Mouse (Mus musculus): ENCODE results near the gene Stap1. TPM values are rescaled to one million over a fixed set of nuclear protein-coding genes. Genes with fewer than 3 reads are reported as not detected.

Gene Stap1
- total and polyA plus RNA-seq, 3 experiments, result 9.8 to 18.1 (median 14.4) TPM

DNA sequence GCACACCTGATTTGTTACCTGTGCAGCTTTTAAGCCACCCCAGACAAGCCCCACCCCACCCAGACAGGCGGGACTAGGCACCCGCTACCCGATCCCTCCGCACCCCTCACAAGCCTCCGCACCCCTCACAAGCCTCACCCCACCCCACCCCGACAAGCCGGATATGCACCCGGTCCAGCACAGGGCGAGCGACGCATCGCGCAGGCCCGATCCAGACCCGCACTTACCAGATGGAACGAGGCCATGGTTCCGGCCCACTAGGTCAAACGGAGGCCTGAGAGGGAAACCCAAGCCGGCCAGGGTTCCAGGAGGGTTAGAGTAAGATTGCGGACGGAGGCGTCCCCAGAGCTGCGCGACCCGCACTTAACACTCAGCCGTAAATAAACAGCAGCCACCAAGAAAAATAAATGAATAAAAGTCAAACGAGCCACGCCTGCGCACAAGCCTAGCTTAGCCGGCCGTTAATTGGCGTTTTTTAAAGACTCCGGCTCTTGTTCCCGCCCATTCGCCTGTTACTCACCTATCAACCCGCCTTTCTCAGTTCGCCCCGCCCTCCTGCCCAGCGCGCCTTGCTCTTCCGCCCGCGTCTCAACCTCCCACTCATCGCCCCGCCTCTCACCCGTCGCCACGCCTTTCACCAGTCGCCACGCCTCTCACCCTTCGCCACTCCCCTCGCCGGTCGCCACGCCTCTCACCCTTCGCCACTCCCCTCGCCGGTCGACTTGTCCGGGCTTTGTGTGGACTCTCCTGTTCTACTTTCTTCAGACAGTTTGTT lies 6.3 kb upstream of the Stap1 start, which contains the start of gene Cenpc1:
Gene Cenpc1 (minus strand): TSS at position 483 of the 775 bp plus-strand sequence.
- Histone ChIP-seq H3K79me2 (replicated peaks; ENCODE audit: control insufficient read depth, extremely low read depth, insufficient read depth, poor library complexity, severe bottlenecking) (peaks cover 23% of the 10 kb centered on the region), H3K36me3 (replicated peaks in 1 of 2; ENCODE audit: control insufficient read depth in 1 of 2, insufficient read depth in 1 of 2, low read length in 1 of 2) (no peaks in the 10 kb centered on the region), H3K4me3 (replicated peaks in 1 of 3; ENCODE audit: low read depth in 2 of 3, low read length in 2 of 3, poor library complexity in 1 of 3) (peak within 1 kb of the TSS; percentile 76 to 90 (median 86)), H3K27me3 (replicated peaks) (no peaks in the 10 kb centered on the region), H3K4me2 (ENCODE audit: insufficient read depth, low read depth, poor library complexity, severe bottlenecking) (peak within 1 kb of the TSS; percentile 98), H3K27ac (ENCODE audit: insufficient read depth, low read depth) (peak within 1 kb of the TSS; percentile 39), H3K9ac (ENCODE audit: insufficient read depth, low read depth) (peak within 1 kb of the TSS; percentile 84), H3K9me3 (replicated peaks; ENCODE audit: low read length) (no peaks in the 10 kb centered on the region), H3K4me1 (ENCODE audit: control insufficient read depth in 1 of 2, insufficient read depth in 2 of 2) (peaks cover 4 to 20% of the 10 kb centered on the region in 2 experiments; a peak in 3 of 4 replicates)
- TF ChIP-seq UBTF (IDR thresholded peaks at IDR 0.05; ENCODE audit: low read depth, low read length) (no peak), MEF2A (IDR thresholded peaks at IDR 0.05; ENCODE audit: borderline replicate concordance, low read depth, low read length) (no peak), TCF12 (IDR thresholded peaks at IDR 0.05; ENCODE audit: low read depth, low read length) (no peak; the same call in 1 of the 2 replicates), BHLHE40 (IDR thresholded peaks at IDR 0.05; ENCODE audit: low read depth, low read length) (0 out of 2 replicates have a peak, but pooled peaks have one; percentile 14), RAD21 (IDR thresholded peaks at IDR 0.05; ENCODE audit: low read depth, low read length) (no peak), NELFE (IDR thresholded peaks at IDR 0.05; ENCODE audit: low read depth, low read length) (peak; percentile 49), EP300 (IDR thresholded peaks at IDR 0.05; ENCODE audit: low read length) (no peak), HCFC1 (IDR thresholded peaks at IDR 0.05; ENCODE audit: low read depth, low read length) (peak; percentile 56), SIN3A (IDR thresholded peaks at IDR 0.05; ENCODE audit: low read length) (no peak), NRF1 (IDR thresholded peaks at IDR 0.05; ENCODE audit: low read depth, low read length) (peak; percentile 84), USF1 (IDR thresholded peaks at IDR 0.05; ENCODE audit: low read depth, low read length) (no peak), SMC3 (IDR thresholded peaks at IDR 0.05; ENCODE audit: low read depth, low read length) (no peak), ELF1 (IDR thresholded peaks at IDR 0.05; ENCODE audit: low read depth, low read length) (peak; percentile 82), USF2 (conservative IDR thresholded peaks at IDR 0.05; ENCODE audit: low read depth, low read length) (no peak), POLR2A (IDR thresholded peaks at IDR 0.05; ENCODE audit: low read depth, low read length) (peak; percentile 78), IRF4 (IDR thresholded peaks at IDR 0.05; ENCODE audit: low read depth, low read length) (peak; percentile 34; the same call in 1 of the 2 replicates), MAFK (IDR thresholded peaks at IDR 0.05; ENCODE audit: insufficient replicate concordance, low read length) (no peak), CHD1 (IDR thresholded peaks at IDR 0.05; ENCODE audit: low read depth, low read length) (no peak; the same call in 1 of the 2 replicates), CHD2 (IDR thresholded peaks at IDR 0.05; ENCODE audit: low read length) (no peak), ZKSCAN1 (IDR thresholded peaks at IDR 0.05; ENCODE audit: borderline replicate concordance, low read depth, low read length) (no peak), KAT2A (IDR thresholded peaks at IDR 0.05; ENCODE audit: insufficient replicate concordance, low read length) (no peak), MAZ (IDR thresholded peaks at IDR 0.05; ENCODE audit: low read depth, low read length) (peak; percentile 31; the same call in 1 of the 2 replicates), TBP (conservative IDR thresholded peaks at IDR 0.05; ENCODE audit: low read depth, low read length) (peak; percentile 95)
- peak; percentile 97 for DNase-seq (ENCODE audit: extremely low read depth)
- dilution Hi-C loops (cut with MboI; ENCODE audit: extremely low pct_ligation_motif_present, extremely low pct_unique_long_range_greater_than_20kb, low sequenced_read_pairs) (no loop called here), in situ Hi-C loops (cut with MboI; ENCODE audit: low pct_ligation_motif_present, low pct_unique_long_range_greater_than_20kb, low sequenced_read_pairs) (loop anchor here (5.0 kb wide), 1 partner anchor 112 kb away; no protein-coding TSS in a partner anchor)
